Mouse (Mus musculus) heart, embryonic 10.5 days (tissue): ENCODE data around the gene Mpp1. TPM values are rescaled to one million over a fixed set of nuclear protein-coding genes. Genes with fewer than 3 reads are reported as not detected.

Experiments used
- DNase-seq: peaks from one replicate; pipeline ENCODE4 v3.0.0-alpha.2; 2017; ENCODE audit warnings: low spot score
- H3K27ac ChIP-seq: fragments of 300-500 bp; sonication (generic); 2 replicates; pipeline ENCODE4 v1.5.1; 2016; ENCODE audit warnings: mild to moderate bottlenecking
- H3K27me3 ChIP-seq: fragments of 300-500 bp; sonication (generic); 2 replicates; pipeline ENCODE4 v1.6.1; 2016; ENCODE audit warnings: mild to moderate bottlenecking; ENCODE audit not compliant: poor library complexity, insufficient read depth, severe bottlenecking
- H3K36me3 ChIP-seq: fragments of 300-500 bp; sonication (generic); 2 replicates; pipeline ENCODE4 v1.6.1; 2016; ENCODE audit warnings: mild to moderate bottlenecking, moderate library complexity
- H3K4me1 ChIP-seq: fragments of 300-500 bp; sonication (generic); 2 replicates; pipeline ENCODE4 v1.6.1; 2016; ENCODE audit warnings: mild to moderate bottlenecking
- H3K4me3 ChIP-seq: fragments of 300-500 bp; sonication (generic); 2 replicates; pipeline ENCODE4 v1.5.1; 2016; ENCODE audit warnings: mild to moderate bottlenecking, moderate library complexity
- H3K9me3 ChIP-seq: fragments of 300-500 bp; sonication (generic); 2 replicates; pipeline ENCODE4 v1.6.1; 2016; ENCODE audit warnings: mild to moderate bottlenecking, moderate library complexity
- WGBS: fragments of 180-500 bp; shearing (Covaris S2); methylation state at CpG from one replicate; pipeline ENCODE4 v1.1.7; 2016; 5-methylcytosine and 5-hydroxymethylcytosine counted together
- polyA plus RNA-seq: library from polyadenylated mRNA; unstranded; fragments of >200 nt; fragmentation: Nextera tagmentation; extraction: Ambion mirVana; gene quantifications from 2 replicates; pipeline ENCODE4 v1.2.1, GENCODE M21; 2016

Gene Mpp1
- polyA plus RNA-seq, 1 experiment from 2014 or later = 30.2 TPM

GRCm38 (mm10) chrX:75125606-75126005 is 5.2 kb downstream of the Mpp1 start:
- H3K27ac ChIP-seq = no peak overlapping the region
- 62% methylated on average over 3 of the region's 3 CpGs for WGBS
- no peak for DNase-seq
- H3K4me1 ChIP-seq = no peaks in the 10 kb centered on the region
- 0 out of 2 replicates have a peak, but pooled peaks cover 2% of the 10 kb centered on the region for H3K36me3 ChIP-seq
- H3K27me3 ChIP-seq = no peaks in the 10 kb centered on the region
- H3K4me3 ChIP-seq = no peak overlapping the region
- H3K9me3 ChIP-seq = no peaks in the 10 kb centered on the region

GRCm38 (mm10) chrX:75115550-75115949 is 15.3 kb downstream of the Mpp1 start:
- no peaks in the 10 kb centered on the region for H3K9me3 ChIP-seq
- H3K27me3 ChIP-seq = no peaks in the 10 kb centered on the region
- no peak overlapping the region for H3K27ac ChIP-seq
- H3K4me1 ChIP-seq = no peaks in the 10 kb centered on the region
- H3K4me3 ChIP-seq = no peak overlapping the region
- DNase-seq = no peak
- H3K36me3 ChIP-seq = no peaks in the 10 kb centered on the region

- Histone ChIP-seq H3K27me3 (no peaks in the 10 kb centered on the region), H3K36me3 (peaks cover 73% of the 10 kb centered on the region)
- 90% methylated on average over 6 of the region's 6 CpGs for WGBS
Observed at GRCm38 (mm10) chrX:75102293-75102692, 28.5 kb downstream of the Mpp1 start.

GRCm38 (mm10) chrX:75098799-75099198 is 32.0 kb downstream of the Mpp1 start:
- H3K36me3 ChIP-seq = peaks cover 43% of the 10 kb centered on the region; the same call in 1 of the 2 replicates
- H3K27ac ChIP-seq = no peak overlapping the region
- no peak for DNase-seq
- H3K4me3 ChIP-seq = no peak overlapping the region
- no peaks in the 10 kb centered on the region for H3K4me1 ChIP-seq
- 86% methylated on average over 8 of the region's 8 CpGs for WGBS
- no peaks in the 10 kb centered on the region for H3K27me3 ChIP-seq
- no peaks in the 10 kb centered on the region for H3K9me3 ChIP-seq

More at GRCm38 (mm10) chrX:75102293-75102692, 28.5 kb downstream of the Mpp1 start:
- H3K4me1 ChIP-seq = no peaks in the 10 kb centered on the region
- H3K9me3 ChIP-seq = no peaks in the 10 kb centered on the region
- DNase-seq = no peak
- H3K27ac ChIP-seq = no peak overlapping the region
- H3K4me3 ChIP-seq = no peak overlapping the region

GRCm38 (mm10) chrX:75096163-75096770 is 34.5 kb downstream of the Mpp1 start:
- Histone ChIP-seq H3K4me1 (no peaks in the 10 kb centered on the region), H3K4me3 (peak overlapping the region; percentile 67), H3K27me3 (no peaks in the 10 kb centered on the region), H3K9me3 (no peaks in the 10 kb centered on the region), H3K27ac (peak overlapping the region; percentile 88), H3K36me3 (peaks cover 26% of the 10 kb centered on the region; the same call in 1 of the 2 replicates)
- no peak for DNase-seq
- WGBS = 21% methylated on average over 23 of the region's 23 CpGs

GRCm38 (mm10) chrX:75095369-75096162 is 35.2 kb downstream of the Mpp1 start, which contains the start of gene Dkc1:
Gene Dkc1, plus strand, starts transcription at chrX:75095854.
- H3K36me3 ChIP-seq = peaks cover 19% of the 10 kb centered on the region; the same call in 1 of the 2 replicates
- H3K4me3 ChIP-seq = peak within 1 kb of the TSS; percentile 67
- H3K4me1 ChIP-seq = no peaks in the 10 kb centered on the region
- H3K9me3 ChIP-seq = no peaks in the 10 kb centered on the region
- DNase-seq = peak; percentile 96
- H3K27ac ChIP-seq = peak within 1 kb of the TSS; percentile 88
- WGBS = 11% methylated on average over 28 of the region's 29 CpGs
- no peaks in the 10 kb centered on the region for H3K27me3 ChIP-seq

GRCm38 (mm10) chrX:75085654-75086053 is 45.2 kb downstream of the Mpp1 start:
- H3K4me1 ChIP-seq = no peaks in the 10 kb centered on the region
- no peak for DNase-seq
- no peaks in the 10 kb centered on the region for H3K36me3 ChIP-seq
- WGBS = 19% methylated on average over 1 of the region's 1 CpGs
- H3K9me3 ChIP-seq = no peaks in the 10 kb centered on the region
- no peak overlapping the region for H3K27ac ChIP-seq
- H3K27me3 ChIP-seq = no peaks in the 10 kb centered on the region
- H3K4me3 ChIP-seq = no peak overlapping the region

GRCm38 (mm10) chrX:75084774-75085508 is 45.9 kb downstream of the Mpp1 start, which contains the start of gene Gab3:
Gene Gab3, minus strand, starts transcription at chrX:75085458.
- Histone ChIP-seq H3K9me3 (no peaks in the 10 kb centered on the region), H3K27ac (peak within 1 kb of the TSS; percentile 74; the same call in 1 of the 2 replicates), H3K36me3 (no peaks in the 10 kb centered on the region), H3K4me1 (no peaks in the 10 kb centered on the region), H3K4me3 (peak within 1 kb of the TSS; percentile 63), H3K27me3 (no peaks in the 10 kb centered on the region)
- 5% methylated on average over 8 of the region's 17 CpGs for WGBS
- peak; percentile 83 for DNase-seq

- no peaks in the 10 kb centered on the region for H3K9me3 ChIP-seq
- H3K4me1 ChIP-seq = no peaks in the 10 kb centered on the region
- no peaks in the 10 kb centered on the region for H3K27me3 ChIP-seq
- H3K36me3 ChIP-seq = no peaks in the 10 kb centered on the region
- DNase-seq = no peak
- H3K27ac ChIP-seq = peak overlapping the region; percentile 74; the same call in 1 of the 2 replicates
- WGBS = 17% methylated on average over 26 of the region's 26 CpGs
- H3K4me3 ChIP-seq = peak overlapping the region; percentile 63
Observed at GRCm38 (mm10) chrX:75083982-75084773, 46.6 kb downstream of the Mpp1 start.

- Histone ChIP-seq H3K9me3 (no peaks in the 10 kb centered on the region), H3K27ac (no peak overlapping the region), H3K4me3 (no peak overlapping the region), H3K27me3 (no peaks in the 10 kb centered on the region), H3K36me3 (no peaks in the 10 kb centered on the region), H3K4me1 (no peaks in the 10 kb centered on the region)
- DNase-seq = no peak
- 54% methylated on average over 2 of the region's 2 CpGs for WGBS
Observed at GRCm38 (mm10) chrX:75082351-75082750, 48.5 kb downstream of the Mpp1 start.
